Mouse (Mus musculus) brain, adult 2 months (tissue): ENCODE measurements at regions not wholly inside any gene's neighbourhood (a gene's known extent, or its start where the extent isn't known, plus 50 kb on each side); places are given as distances from the start of the nearest gene placed in this dataset.
"Not testable (repeated sequence)": the region's sequence is repeated elsewhere in the genome, so short reads cannot be mapped to it uniquely, and the experiment has no call there.

Experiments used
- DNase-seq: peaks from one replicate; pipeline ENCODE4 v3.0.0; 2011; ENCODE audit warnings: low read depth, low spot score

GRCm38 (mm10) chr4:8084954-8085639 is 153.7 kb downstream of the Car8 start:
- DNase-seq: peak; percentile 86

GRCm38 (mm10) chr4:8079349-8079748 is 159.5 kb downstream of the Car8 start:
- DNase-seq: peak; percentile 57

DNA sequence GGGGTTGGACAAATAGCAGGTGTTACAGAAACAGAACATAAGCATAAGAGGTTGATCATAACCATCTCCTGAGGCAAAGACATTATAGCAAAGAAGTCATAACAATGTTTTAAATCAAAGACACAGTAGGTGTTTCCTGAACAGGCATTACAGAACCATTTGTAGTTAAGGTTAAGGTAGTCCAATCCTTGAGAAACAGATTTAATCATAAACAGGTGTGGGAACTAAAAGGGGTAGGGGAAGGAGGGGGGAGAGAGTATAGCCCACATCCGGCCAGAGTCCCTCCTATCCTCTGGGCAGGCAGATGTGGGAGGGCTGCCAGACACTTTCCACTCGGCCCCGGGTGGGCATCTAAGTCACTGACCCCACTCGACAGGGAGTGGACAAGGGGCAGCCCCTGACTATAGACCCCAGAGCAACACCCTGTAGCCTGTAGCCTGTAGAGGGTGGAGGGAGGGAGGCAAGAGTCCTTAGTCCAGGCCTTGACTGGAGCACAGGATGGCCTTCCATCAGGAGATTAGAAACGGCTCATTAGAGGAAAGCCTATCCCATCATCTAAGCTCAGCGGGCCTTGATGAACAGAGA is 165.8 kb downstream of the Car8 start:
- no peak for DNase-seq

DNA sequence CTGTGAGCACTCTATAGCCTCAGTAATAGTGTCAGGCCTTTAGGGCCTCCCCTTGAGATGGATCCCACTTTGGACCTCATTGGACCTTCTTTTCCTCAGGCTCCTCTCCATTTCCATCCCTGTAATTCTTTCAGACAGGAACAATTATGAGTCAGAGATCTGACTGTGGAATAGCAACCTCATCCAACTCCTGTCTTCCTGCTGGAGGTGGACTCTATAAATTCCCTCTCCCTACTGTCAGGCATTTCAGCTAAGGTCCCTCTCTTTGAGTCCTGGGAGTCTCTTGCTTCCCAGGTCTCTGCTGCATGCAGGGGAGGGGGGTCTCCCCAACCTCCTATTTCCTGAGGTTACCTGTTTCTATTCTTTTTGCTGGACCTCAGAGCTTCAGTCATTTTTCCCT is 168.1 kb downstream of the Car8 start:
- DNase-seq: peak; percentile 42

- DNase-seq: no peak
These were observed 170.8 kb downstream of the Car8 start for GRCm38 (mm10) chr4:8068086-8068485.

DNA sequence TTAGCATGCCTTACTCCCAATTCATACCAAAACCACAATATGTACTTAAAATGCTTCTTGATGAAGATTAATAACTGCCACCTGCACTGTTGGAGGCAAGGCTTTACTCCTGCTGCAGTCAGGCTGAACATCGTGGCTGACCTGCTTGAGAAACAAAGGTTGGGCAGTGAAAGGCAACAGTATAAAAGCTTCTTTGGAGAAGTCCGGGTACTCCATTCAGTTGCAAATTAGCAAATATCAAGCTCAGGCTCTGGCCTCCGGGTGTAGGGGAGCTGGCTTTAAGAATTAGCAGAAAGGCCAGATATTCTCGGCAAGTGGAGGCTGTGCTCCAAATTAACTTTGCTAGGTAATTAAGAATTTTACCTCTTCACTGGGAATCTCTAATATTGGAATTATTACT is 197.1 kb downstream of the Car8 start:
- DNase-seq: no peak

- DNase-seq: no peak
These were observed 201.0 kb downstream of the Car8 start for GRCm38 (mm10) chr4:8037863-8038262.

DNA sequence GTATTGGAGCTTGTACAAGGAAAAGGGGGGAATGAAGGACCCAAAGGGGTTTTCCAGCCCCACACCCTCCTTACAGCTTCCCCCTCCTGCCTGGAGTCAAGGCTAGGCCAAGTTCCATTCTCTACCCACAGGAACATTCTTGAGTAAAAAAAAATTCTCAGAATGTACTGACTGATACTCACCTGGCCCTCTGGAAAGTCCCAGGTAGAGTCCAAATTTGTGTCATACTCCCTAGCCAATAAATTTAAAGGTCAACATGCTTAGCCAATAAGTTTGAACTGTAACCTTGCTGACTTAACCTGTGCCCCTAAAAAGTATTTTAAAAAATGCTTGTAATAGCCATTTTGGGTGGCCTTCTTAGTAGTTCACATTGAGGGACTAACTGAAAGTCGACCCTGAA is 205.4 kb downstream of the Car8 start:
- not testable (repeated sequence) for DNase-seq

DNA sequence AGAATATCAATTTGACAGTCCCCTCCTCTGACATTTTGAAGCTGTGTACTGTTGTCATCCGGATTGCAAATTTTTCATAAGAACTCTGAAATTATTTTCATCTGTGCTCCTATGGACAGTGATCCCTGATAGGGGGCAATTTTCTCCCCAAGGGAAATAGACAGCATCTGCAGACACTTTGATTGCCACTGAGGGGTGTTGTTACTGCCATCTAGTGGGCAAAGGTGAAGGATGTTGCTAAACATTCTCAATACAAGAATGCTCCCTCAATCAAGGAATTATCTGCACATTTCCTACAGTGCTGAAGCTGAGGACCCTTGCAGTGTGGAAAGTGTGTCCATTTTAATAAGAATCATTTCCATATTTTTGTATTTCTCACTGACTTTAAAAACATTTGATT is 233.7 kb downstream of the Car8 start:
- DNase-seq: peak; percentile 71

DNA sequence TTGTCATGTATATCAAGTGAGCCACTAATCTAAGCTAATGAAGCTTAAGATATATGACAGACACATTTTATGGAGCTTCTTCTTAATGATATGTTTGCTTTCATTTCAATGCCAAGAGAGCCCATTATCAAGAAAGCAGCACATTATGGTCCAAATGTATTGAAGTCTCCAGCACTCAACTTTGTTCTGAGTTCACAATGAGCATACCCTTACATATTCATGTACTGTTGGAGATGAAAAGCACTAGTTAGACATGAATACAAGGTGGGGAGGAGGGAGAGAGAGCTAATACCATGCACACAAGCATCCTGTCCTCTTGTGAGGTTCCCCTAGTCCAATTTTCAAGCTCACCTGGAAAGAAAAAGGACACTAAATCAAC is 241.3 kb downstream of the Car8 start:
- DNase-seq: no peak

DNA sequence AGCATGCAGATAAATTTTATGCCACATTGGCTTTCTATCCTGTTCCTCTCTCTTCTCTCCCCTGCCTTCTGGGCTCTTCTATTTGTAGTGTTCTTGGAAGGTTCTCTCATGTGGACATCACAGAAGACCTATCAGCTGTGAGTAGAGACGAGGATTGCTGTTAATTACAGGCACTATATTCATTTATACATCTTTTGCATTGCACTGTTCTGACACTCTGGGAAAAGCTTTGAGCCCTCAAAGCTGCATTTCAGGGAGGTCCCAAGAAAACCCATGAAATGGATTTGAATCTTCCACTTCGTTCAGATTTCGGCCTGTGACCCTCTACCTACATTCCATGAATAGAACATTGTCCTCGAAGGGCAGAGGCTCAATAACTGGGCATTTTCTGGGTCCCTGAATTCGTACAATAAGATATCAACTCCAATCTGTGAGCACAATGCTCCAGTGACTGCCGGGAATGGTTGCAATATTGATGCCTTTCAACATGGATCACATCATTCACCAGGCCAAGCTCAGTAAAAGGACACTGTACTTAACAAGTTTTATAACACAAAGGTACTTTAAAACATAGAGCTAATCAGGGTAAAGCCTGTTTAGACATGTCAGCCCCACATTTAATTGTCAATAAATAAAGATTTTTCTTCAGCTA is 241.8 kb downstream of the Car8 start:
- no peak for DNase-seq

- no peak for DNase-seq
These were observed 245.9 kb downstream of the Car8 start for GRCm38 (mm10) chr4:7992944-7993343.

GRCm38 (mm10) chr4:7987781-7988180 is 251.1 kb downstream of the Car8 start:
- DNase-seq: peak; percentile 46

DNA sequence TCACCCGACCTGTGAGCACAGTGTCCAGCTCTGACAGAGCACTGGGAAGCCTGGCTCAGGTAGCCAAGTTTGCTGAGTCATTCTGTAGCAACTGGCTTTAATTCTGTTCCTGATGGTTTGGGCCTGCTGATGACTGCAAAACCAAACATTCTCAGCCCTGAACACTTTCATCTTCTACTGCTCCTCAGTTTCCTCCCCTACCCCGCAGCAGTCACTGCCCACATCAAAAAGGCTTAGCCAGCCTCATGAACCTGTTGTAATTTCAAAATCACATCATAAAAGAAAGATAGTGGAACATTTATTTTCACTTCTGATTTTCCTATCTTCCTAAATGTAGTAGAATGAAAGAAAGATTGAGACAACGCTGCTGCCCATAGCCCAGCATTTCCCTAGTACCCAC is 251.5 kb downstream of the Car8 start:
- no peak for DNase-seq

DNA sequence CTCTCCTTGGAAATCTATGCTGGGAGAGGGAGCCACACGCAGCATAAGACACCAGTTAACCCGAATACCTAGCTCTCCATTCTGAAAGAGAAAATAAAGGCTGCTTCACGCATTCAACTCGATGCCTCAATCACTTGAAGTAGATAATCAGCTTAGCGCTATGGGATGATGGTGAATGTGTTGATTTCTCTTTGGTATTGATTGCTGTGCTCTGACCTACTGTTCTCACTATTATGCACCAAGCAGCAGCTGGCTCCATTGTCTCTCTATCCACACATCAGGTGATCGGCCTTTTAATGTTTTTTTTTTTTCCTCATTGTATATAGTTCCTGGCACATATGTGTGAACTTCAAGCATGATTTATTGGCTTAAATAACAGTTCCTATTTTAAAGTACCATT is 254.0 kb downstream of the Car8 start:
- no peak for DNase-seq

DNA sequence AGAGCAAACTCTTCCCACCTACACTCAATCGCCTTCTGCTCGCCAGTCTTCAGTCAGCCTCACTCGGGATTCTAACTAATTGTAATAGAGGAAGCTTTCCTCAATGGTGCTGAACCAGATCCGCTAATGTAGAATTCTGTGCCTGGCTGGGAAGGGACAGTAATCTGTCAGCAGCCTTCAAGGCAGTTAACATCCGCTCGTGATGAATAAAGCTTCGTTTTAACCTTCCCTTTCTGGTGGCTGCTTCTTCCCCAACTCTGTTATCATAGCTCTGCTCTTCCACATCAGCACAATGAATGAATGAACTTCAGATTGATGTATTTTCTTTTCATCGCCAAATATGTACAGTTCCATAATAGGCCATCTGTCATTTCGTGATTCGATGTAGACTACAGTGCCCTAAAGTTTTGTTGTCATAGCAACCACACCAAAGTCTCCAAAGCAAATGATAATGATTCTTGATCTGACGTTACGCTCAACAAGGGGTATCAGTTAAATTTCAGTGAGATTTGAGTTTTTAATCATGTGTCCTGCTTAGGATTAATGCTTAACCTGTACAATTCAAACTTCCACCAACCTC is 259.0 kb downstream of the Car8 start:
- DNase-seq: no peak

- DNase-seq: no peak
These were observed 261.0 kb downstream of the Car8 start for GRCm38 (mm10) chr4:7977661-7978444.

- peak; percentile 45 for DNase-seq
These were observed 268.6 kb downstream of the Car8 start for GRCm38 (mm10) chr4:7970272-7970671.

DNA sequence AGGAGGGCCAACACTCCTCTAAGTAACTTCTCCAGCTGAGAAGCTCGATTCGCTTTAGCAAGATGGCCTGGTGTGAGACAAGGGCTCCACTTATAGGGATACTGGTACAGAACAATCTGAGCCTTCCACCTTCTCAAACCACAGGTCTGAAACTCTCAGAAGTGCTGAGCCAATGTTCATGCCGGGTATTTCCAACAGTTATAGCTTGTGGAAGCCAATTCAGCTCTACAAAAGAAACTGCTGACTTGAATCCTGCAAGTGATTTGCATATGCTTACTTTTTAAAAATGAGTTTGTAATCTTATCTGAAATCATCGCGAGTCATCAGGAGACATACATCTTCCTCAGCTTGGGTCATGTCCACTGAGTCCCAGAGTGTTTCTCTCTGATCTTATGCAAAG is 273.2 kb downstream of the Car8 start:
- DNase-seq: no peak

DNA sequence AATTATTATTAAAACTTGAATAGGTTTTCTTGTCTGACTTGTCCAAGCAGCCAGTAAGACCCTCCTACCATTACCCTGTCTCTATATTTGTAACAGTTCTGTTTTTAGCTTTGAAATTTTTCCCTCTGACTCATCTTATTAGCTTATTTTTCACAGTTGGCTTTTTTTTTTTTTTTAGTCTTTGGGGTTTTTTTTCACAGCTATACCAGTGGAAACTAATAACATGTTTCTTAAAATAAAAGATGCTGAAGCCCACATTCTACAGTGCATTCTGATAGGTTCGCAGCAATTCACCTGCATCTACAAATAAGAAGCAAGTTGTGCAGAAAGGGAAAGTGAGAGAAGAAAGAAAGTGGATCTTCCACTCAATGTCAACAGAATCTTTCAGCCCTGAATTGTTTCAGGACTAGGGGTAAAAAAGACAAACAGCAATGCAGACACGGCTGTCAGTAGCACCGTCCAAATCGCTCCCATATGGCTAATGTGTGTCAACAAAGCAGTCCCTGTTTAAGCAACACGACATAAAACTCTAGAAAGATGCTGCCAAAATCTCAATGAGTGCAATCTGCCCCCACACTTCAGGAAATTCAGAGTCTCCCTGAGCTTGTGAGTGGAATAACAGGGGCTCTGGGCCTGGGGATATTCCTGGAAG is 277.2 kb downstream of the Car8 start:
- DNase-seq: peak; percentile 56

GRCm38 (mm10) chr4:7960335-7960734 is 278.5 kb downstream of the Car8 start:
- no peak for DNase-seq

DNA sequence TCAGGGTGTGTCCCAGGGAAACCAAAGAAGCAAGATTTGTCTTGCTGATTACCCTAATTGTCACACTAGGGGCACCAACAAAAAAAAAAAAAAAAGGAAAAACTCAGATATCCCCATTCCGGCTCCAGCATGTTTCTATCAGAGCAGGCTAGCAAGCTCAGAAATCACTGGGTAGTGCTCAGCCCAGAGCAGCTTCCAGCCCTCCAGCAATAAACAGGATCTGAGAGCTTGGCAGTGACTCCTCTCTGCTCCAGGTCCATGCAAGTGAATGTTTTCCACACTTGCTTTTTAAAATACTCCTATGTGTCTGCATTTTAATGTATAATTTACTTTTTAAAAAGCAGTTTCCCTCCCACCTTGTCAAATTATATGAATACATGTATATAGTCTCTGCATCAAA is 290.8 kb downstream of the Car8 start:
- peak; percentile 72 for DNase-seq
